Mouse (Mus musculus) heart, adult 2 months (tissue): Measurements from ENCODE around the gene Junb. TPM values are rescaled to one million over a fixed set of nuclear protein-coding genes. Genes with fewer than 3 reads are reported as not detected.

Source experiments
- DNase-seq, 2 experiments: peaks; one replicate each; pipeline ENCODE4 v3.0.0; 2021
- H3K27ac ChIP-seq: fragments of 200-600 bp; 2 replicates; pipeline ENCODE4 v1.8.1; 2022
- H3K27me3 ChIP-seq: fragments of 200-500 bp; 2 replicates; pipeline ENCODE4 v1.6.1; 2012; ENCODE audit warnings: mild to moderate bottlenecking, low read length, inconsistent platforms, mixed read lengths; ENCODE audit not compliant: control insufficient read depth, insufficient read depth
- H3K36me3 ChIP-seq: fragments of 200-500 bp; 2 replicates; pipeline ENCODE4 v1.6.1; 2012; ENCODE audit warnings: low read length, inconsistent platforms; ENCODE audit not compliant: control insufficient read depth, insufficient read depth
- H3K4me1 ChIP-seq: fragments of 200-500 bp; 2 replicates; pipeline ENCODE4 v1.6.1; 2011; ENCODE audit warnings: low read length; ENCODE audit not compliant: control insufficient read depth, insufficient read depth
- H3K4me3 ChIP-seq: fragments of 200-600 bp; 2 replicates; pipeline ENCODE4 v1.8.1; 2022
- H3K79me2 ChIP-seq: fragments of 200-500 bp; replicated peaks from 2 replicates; pipeline ENCODE4 v1.6.1; 2012; ENCODE audit warnings: mild to moderate bottlenecking, inconsistent platforms, low read length, moderate library complexity, mixed read lengths; ENCODE audit not compliant: control insufficient read depth, insufficient read depth
- H3K9ac ChIP-seq: fragments of 200-500 bp; 2 replicates; pipeline ENCODE4 v1.6.1; 2012; ENCODE audit warnings: low read depth, mild to moderate bottlenecking, control low read depth, inconsistent platforms, low read length, mixed read lengths
- CTCF ChIP-seq: fragments of 200-600 bp; IDR thresholded peaks from 2 replicates; pipeline ENCODE4 v1.8.1; 2022; ENCODE audit warnings: antibody characterized with exemption, mild to moderate bottlenecking, moderate library complexity
- EP300 ChIP-seq: fragments of 200-500 bp; IDR thresholded peaks from 2 replicates; pipeline ENCODE4 v1.6.1; 2011; ENCODE audit warnings: low read depth, low read length, control low read depth; ENCODE audit not compliant: insufficient read depth
- POLR2A ChIP-seq: fragments of 200-500 bp; IDR thresholded peaks from 2 replicates; pipeline ENCODE4 v1.6.1; 2011; ENCODE audit warnings: mild to moderate bottlenecking, low read depth, low read length, control low read depth; ENCODE audit not compliant: insufficient read depth
- WGBS: fragments of 180-500 bp; shearing (Covaris S2); methylation state at CpG from one replicate; pipeline ENCODE4 v1.1.7; 2018; 5-methylcytosine and 5-hydroxymethylcytosine counted together
- intact Hi-C: fragments of 180-260 bp; cut with DNase I; formaldehyde crosslinking; loops from one replicate; pipeline ENCODE4 v1.15.1; 2025
- microRNA-seq, 2 experiments: library from miRNA; unstranded; fragments of <30 nt; microRNA quantifications; one replicate each; pipeline ENCODE4 v1.2.0; 2021
- polyA plus RNA-seq: library from polyadenylated mRNA; depleted of rRNA; stranded (reverse); fragments of >200 nt; gene quantifications from 2 replicates; pipeline ENCODE4 v1.2.3, GENCODE M21; 2012; rRNA removed
- total RNA-seq, 2 experiments: library from RNA; stranded (reverse); gene quantifications; 2 replicates each; pipeline ENCODE4 v1.2.3; 2021

The Junb gene
- total and polyA plus RNA-seq, 3 experiments, result 10.4 to 19.0 (median 17.3) TPM

DNA sequence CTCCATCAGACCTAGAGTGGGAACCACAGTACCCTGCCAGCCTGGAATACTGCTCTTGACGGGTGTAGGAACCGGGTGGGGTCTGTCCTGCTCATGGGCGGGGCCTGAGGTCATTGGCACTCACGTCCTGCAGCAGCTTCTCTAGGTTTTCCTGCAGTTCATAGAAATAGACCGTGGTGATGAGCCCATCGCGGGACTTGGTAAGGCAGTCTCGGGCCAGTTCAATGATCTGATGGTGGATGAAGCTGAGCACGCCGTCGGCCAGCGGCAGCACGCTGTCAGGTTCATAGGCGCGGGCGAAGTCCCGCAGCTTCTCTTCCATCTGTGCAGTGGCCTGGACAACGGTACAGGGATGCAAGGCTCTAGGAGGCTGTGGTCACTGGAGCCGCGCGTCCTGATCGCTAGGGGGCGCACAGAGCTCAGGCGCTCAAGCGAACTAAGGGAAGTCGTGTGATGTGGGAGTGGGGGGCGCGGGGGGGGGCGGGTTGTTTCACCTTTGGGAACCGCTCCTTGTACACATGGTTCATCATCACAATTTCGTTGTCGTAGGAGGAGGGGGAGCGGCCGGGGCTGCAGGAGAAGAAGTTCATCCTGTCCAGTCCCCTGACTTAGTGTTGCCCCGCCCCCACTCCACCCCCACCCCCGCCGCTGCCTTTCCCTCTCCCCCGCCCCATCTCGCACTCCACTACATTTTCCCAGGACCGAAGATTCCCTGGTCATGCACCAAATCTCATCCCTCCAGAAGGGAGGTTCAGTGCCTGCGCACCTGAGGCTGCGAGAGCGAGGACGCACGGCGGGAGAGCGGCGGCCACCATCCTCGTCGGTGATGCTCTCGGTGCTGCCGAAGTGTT lies 49.8 kb downstream of the Junb start:
- Histone ChIP-seq H3K79me2 (no peaks in the 10 kb centered on the region), H3K27me3 (peaks cover 6% of the 10 kb centered on the region; the same call in 1 of the 2 replicates), H3K9ac (no peak overlapping the region), H3K4me1 (no peaks in the 10 kb centered on the region), H3K36me3 (no peaks in the 10 kb centered on the region), H3K4me3 (no peak overlapping the region), H3K27ac (no peak overlapping the region)
- DNase-seq, result peak; percentile 64 to 77
- 6% methylated on average over 48 of the region's 52 CpGs for WGBS
- intact Hi-C loops, result loop anchor here (1.0 kb wide), 1 partner anchor 70 kb away; no protein-coding TSS in a partner anchor
- TF ChIP-seq POLR2A (no peak), CTCF (peak; percentile 72)

DNA sequence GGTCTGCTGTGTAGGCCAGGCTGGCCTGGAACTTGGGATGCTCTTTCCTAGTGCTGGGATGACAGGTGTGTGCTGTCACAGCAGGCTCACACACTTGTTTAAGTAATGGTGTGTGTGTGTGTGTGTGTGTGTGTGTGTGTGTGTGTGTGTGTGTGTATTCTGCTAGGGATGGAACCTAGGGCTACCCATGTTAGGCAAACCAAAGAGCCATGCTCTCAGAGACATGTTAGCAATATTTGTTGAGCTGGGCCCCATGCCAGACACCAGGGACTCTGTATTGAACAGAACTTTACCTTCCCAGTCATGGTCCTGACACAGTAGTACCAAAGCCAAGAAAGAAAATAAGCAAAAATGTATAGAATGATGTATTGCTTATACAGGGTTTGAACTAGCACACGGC lies 51.0 kb downstream of the Junb start:
- H3K4me1 ChIP-seq, result no peaks in the 10 kb centered on the region
- no peaks in the 10 kb centered on the region for H3K79me2 ChIP-seq
- no peak overlapping the region for H3K9ac ChIP-seq
- TF ChIP-seq POLR2A (no peak), CTCF (no peak), EP300 (no peak)
- H3K27me3 ChIP-seq, result peaks cover 5% of the 10 kb centered on the region; the same call in 1 of the 2 replicates
- no peaks in the 10 kb centered on the region for H3K36me3 ChIP-seq
- intact Hi-C loops, result no loop called here
- H3K27ac ChIP-seq, result no peak overlapping the region
- H3K4me3 ChIP-seq, result no peak overlapping the region
- 83% methylated on average over 1 of the region's 1 CpGs for WGBS
- no peak for DNase-seq

DNA sequence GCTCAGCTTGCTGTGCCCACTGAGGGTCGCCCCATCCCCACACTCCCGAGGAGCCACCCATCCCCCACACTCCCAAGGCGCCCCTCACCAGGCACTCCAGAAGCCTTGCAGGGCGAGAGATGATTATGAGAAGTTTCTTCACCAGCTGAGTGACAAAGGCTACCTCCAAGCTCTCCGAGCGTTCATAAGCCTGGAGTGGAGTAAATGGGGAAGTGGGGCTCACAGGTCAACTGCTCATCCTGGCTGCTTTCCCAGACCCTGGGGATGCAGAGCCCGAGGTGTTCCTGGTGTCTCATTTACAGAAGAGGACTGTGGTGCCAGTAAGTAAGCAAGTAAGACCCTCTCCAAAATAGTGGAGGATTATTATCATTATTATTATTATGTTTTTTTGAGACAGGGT lies 53.0 kb downstream of the Junb start:
- H3K79me2 ChIP-seq, result no peaks in the 10 kb centered on the region
- no peak overlapping the region for H3K9ac ChIP-seq
- H3K36me3 ChIP-seq, result no peaks in the 10 kb centered on the region
- no peak overlapping the region for H3K27ac ChIP-seq
- no peaks in the 10 kb centered on the region for H3K4me1 ChIP-seq
- peaks cover 5% of the 10 kb centered on the region; the same call in 1 of the 2 replicates for H3K27me3 ChIP-seq
- TF ChIP-seq CTCF (no peak), EP300 (no peak), POLR2A (no peak)
- 57% methylated on average over 7 of the region's 7 CpGs for WGBS
- H3K4me3 ChIP-seq, result no peak overlapping the region
- intact Hi-C loops, result no loop called here
- no peak for DNase-seq

Small RNAs within 50 kb of the gene (microRNA-seq; reads per million reads assigned to microRNA genes)
- gene Gm24197, result 0 reads per million in 2 experiments

Other genes starting within 250 kb of the Junb start
- gene Nfix, start 178.4 kb downstream of the Junb start, total RNA-seq, result 100 to 1,000 TPM; 274 to 297 TPM
- gene Nfix, start 178.4 kb downstream of the Junb start, polyA plus RNA-seq, result 49.0 and 68.7 TPM in 2 replicates
- gene Dand5, start 155.9 kb downstream of the Junb start, total RNA-seq, result 10 to 100 TPM; 11.2 to 12.3 TPM
- gene Dand5, start 155.9 kb downstream of the Junb start, polyA plus RNA-seq, result 6.1 and 7.6 TPM in 2 replicates
- 10 to 100 TPM; 27.4 to 29.7 TPM for gene Gadd45gip1, start 147.2 kb downstream of the Junb start, total RNA-seq
- 13.4 and 21.2 TPM in 2 replicates for gene Gadd45gip1, start 147.2 kb downstream of the Junb start, polyA plus RNA-seq
- gene Rad23a, start 138.1 kb downstream of the Junb start, total RNA-seq, result 10 to 100 TPM; 85.1 to 87.6 TPM
- gene Rad23a, start 138.1 kb downstream of the Junb start, polyA plus RNA-seq, result 77.3 and 101 TPM in 2 replicates
- gene Calr, start 131.8 kb downstream of the Junb start, total RNA-seq, result 100 to 1,000 TPM; 352 to 416 TPM
- gene Calr, start 131.8 kb downstream of the Junb start, polyA plus RNA-seq, result 154 and 269 TPM in 2 replicates
- 10 to 100 TPM; 21.8 to 24.5 TPM for gene Farsa, start 121.7 kb downstream of the Junb start, total RNA-seq
- gene Farsa, start 121.7 kb downstream of the Junb start, polyA plus RNA-seq, result 32.5 and 41.4 TPM in 2 replicates
- 1 to 10 TPM; 2.6 to 4.3 TPM for gene Syce2, start 106.6 kb downstream of the Junb start, total RNA-seq
- 0.33 and 0.64 TPM in 2 replicates for gene Syce2, start 106.6 kb downstream of the Junb start, polyA plus RNA-seq
- gene Gcdh, start 84.8 kb downstream of the Junb start, total RNA-seq, result 10 to 100 TPM; 71.5 to 89.9 TPM
- 134 and 148 TPM in 2 replicates for gene Gcdh, start 84.8 kb downstream of the Junb start, polyA plus RNA-seq
- under 1 TPM in 1 of 2 experiments, not detected in 1; 0.16 TPM for gene Klf1, start 76.8 kb downstream of the Junb start, total RNA-seq
- gene Klf1, start 76.8 kb downstream of the Junb start, polyA plus RNA-seq, result 0.08 and 0.23 TPM in 2 replicates
- 1 to 10 TPM; 6.5 to 9.6 TPM for gene Dnase2a, start 70.2 kb downstream of the Junb start, total RNA-seq
- gene Dnase2a, start 70.2 kb downstream of the Junb start, polyA plus RNA-seq, result 9.2 and 10.9 TPM in 2 replicates
- under 1 TPM; 0.07 to 0.10 TPM for gene Mast1, start 41.4 kb downstream of the Junb start, total RNA-seq
- gene Mast1, start 41.4 kb downstream of the Junb start, polyA plus RNA-seq, result 0.16 and 0.18 TPM in 2 replicates
- gene Rtbdn, start 31.7 kb downstream of the Junb start, total RNA-seq, result not detected
- gene Rtbdn, start 31.7 kb downstream of the Junb start, polyA plus RNA-seq, result not detected in 2 replicates
- gene Gm49661, start 9.3 kb downstream of the Junb start, total RNA-seq, result 1 to 10 TPM; 1.3 to 2.1 TPM
- not detected in 2 replicates for gene Gm49661, start 9.3 kb downstream of the Junb start, polyA plus RNA-seq
- gene Prdx2, start 9.1 kb downstream of the Junb start, total RNA-seq, result 100 to 1,000 TPM; 591 to 662 TPM
- 464 and 584 TPM in 2 replicates for gene Prdx2, start 9.1 kb downstream of the Junb start, polyA plus RNA-seq
- gene Rnaseh2a, start 9.0 kb downstream of the Junb start, total RNA-seq, result 10 to 100 TPM; 38.1 to 50.5 TPM
- gene Rnaseh2a, start 9.0 kb downstream of the Junb start, polyA plus RNA-seq, result 33.7 and 46.3 TPM in 2 replicates
- gene Hook2, start 11.9 kb upstream of the Junb start, total RNA-seq, result 1 to 10 TPM; 2.0 TPM
- 2.3 and 2.4 TPM in 2 replicates for gene Hook2, start 11.9 kb upstream of the Junb start, polyA plus RNA-seq
- gene Best2, start 35.8 kb upstream of the Junb start, total RNA-seq, result not detected
- not detected in 2 replicates for gene Best2, start 35.8 kb upstream of the Junb start, polyA plus RNA-seq
- gene Asna1, start 46.6 kb upstream of the Junb start, total RNA-seq, result 10 to 100 TPM; 58.5 to 71.8 TPM
- gene Asna1, start 46.6 kb upstream of the Junb start, polyA plus RNA-seq, result 104 and 133 TPM in 2 replicates
- 10 to 100 TPM; 81.5 to 94.1 TPM for gene Trir, start 48.1 kb upstream of the Junb start, total RNA-seq
- gene Trir, start 48.1 kb upstream of the Junb start, polyA plus RNA-seq, result 47.2 and 54.3 TPM in 2 replicates
- 10 to 100 TPM; 26.8 to 28.4 TPM for gene Tnpo2, start 58.2 kb upstream of the Junb start, total RNA-seq
- gene Tnpo2, start 58.2 kb upstream of the Junb start, polyA plus RNA-seq, result 26.8 and 34.8 TPM in 2 replicates
- gene Fbxw9, start 81.3 kb upstream of the Junb start, total RNA-seq, result 1 to 10 TPM; 2.4 to 2.5 TPM
- gene Fbxw9, start 81.3 kb upstream of the Junb start, polyA plus RNA-seq, result 9.3 and 10.5 TPM in 2 replicates
- not detected for gene Gm5741, start 89.3 kb upstream of the Junb start, total RNA-seq
- gene Gm5741, start 89.3 kb upstream of the Junb start, polyA plus RNA-seq, result not detected in 2 replicates
- gene Dhps, start 93.0 kb upstream of the Junb start, total RNA-seq, result 10 to 100 TPM; 26.1 to 29.4 TPM
- 31.5 and 33.2 TPM in 2 replicates for gene Dhps, start 93.0 kb upstream of the Junb start, polyA plus RNA-seq
- 10 to 100 TPM; 39.0 to 41.4 TPM for gene Wdr83os, start 102.0 kb upstream of the Junb start, total RNA-seq
- gene Wdr83os, start 102.0 kb upstream of the Junb start, polyA plus RNA-seq, result 99.3 and 108 TPM in 2 replicates
- 10 to 100 TPM; 29.4 to 30.2 TPM for gene Wdr83, start 102.6 kb upstream of the Junb start, total RNA-seq
- gene Wdr83, start 102.6 kb upstream of the Junb start, polyA plus RNA-seq, result 39.2 and 44.2 TPM in 2 replicates
- gene Man2b1, start 104.6 kb upstream of the Junb start, total RNA-seq, result 10 to 100 TPM; 25.4 to 26.8 TPM
- 37.3 and 42.3 TPM in 2 replicates for gene Man2b1, start 104.6 kb upstream of the Junb start, polyA plus RNA-seq
- 1 to 10 TPM; 1.6 to 2.6 TPM for gene Zfp791, start 144.4 kb upstream of the Junb start, total RNA-seq
- 1.00 and 1.2 TPM in 2 replicates for gene Zfp791, start 144.4 kb upstream of the Junb start, polyA plus RNA-seq
- gene Cks1brt, start 173.2 kb upstream of the Junb start, total RNA-seq, result not detected
- gene Cks1brt, start 173.2 kb upstream of the Junb start, polyA plus RNA-seq, result not detected in 2 replicates
- not detected for gene Olfr371, start 247.3 kb upstream of the Junb start, total RNA-seq
- gene Olfr371, start 247.3 kb upstream of the Junb start, polyA plus RNA-seq, result not detected in 2 replicates